In genomic region chr13:18743575-18744265, GRCm38 (mm10) we compare ENCODE assay signal across 9 mouse cellular contexts. TPM values are rescaled to one million over a fixed set of nuclear protein-coding genes. Genes with fewer than 3 reads are reported as not detected.
DNase-seq lines count a peak whose midpoint lies in the region; ATAC-seq lines count a peak whose summit lies in the region.
"Had no signal": no experiment of that assay in that cellular context is flagged by ENCODE, and none has a peak within 500 bp of the region (broad histone marks: within the 10 kb centered on the region; RNA-seq: fewer than 3 reads in every experiment).

No protein-coding gene starts in this region.

- H3K4me3 ChIP-seq in forebrain, embryonic 16.5 days (replicated peaks; ENCODE audit: low read length), result no peak overlapping the region
- H3K4me3 ChIP-seq in neural tube, embryonic 14.5 days (ENCODE audit: low read depth, low read length), result no peak overlapping the region
- H3K4me3 ChIP-seq: limb, embryonic 12.5 days had no signal

- H3K9ac ChIP-seq in forebrain, embryonic 16.5 days (replicated peaks; ENCODE audit: low read depth, low read length), result no peak overlapping the region; the same call in 1 of the 2 replicates
- 0 out of 2 replicates have a peak overlapping the region, but pooled peaks have one; percentile 11 for H3K9ac ChIP-seq in neural tube, embryonic 14.5 days (replicated peaks; ENCODE audit: low read depth, low read length)
- H3K9ac ChIP-seq: limb, embryonic 12.5 days had no signal

- H3K27me3 ChIP-seq in forebrain, embryonic 16.5 days (replicated peaks; ENCODE audit: control insufficient read depth, insufficient read depth, low read length), result no peaks in the 10 kb centered on the region
- no peaks in the 10 kb centered on the region for H3K27me3 ChIP-seq in neural tube, embryonic 14.5 days (ENCODE audit: control insufficient read depth, insufficient read depth, low read length)
- H3K27me3 ChIP-seq: limb, embryonic 12.5 days had no signal

- WGBS in forebrain, embryonic 16.5 days, result 66% methylated on average over 16 of the region's 16 CpGs
- WGBS in neural tube, embryonic 14.5 days, result 53% methylated on average over 16 of the region's 16 CpGs

- intact Hi-C loops in heart, postnatal 14 days (cut with DNase I), result no loop called here

- ATAC-seq in forebrain, embryonic 16.5 days, result peak; percentile 77
- ATAC-seq in neural tube, embryonic 14.5 days (ENCODE audit: low read depth), result peak; percentile 92
- no peak for ATAC-seq in megakaryocyte-erythroid progenitor cell, adult 5-6 weeks (replicated peaks; ENCODE audit: low FRiP score, low TSS enrichment, poor library complexity, severe bottlenecking)
- no peak for ATAC-seq in erythroblast, adult 5-6 weeks (replicated peaks; ENCODE audit: low FRiP score, poor library complexity, severe bottlenecking)

- no peaks in the 10 kb centered on the region; the same call in 1 of the 2 replicates for H3K4me1 ChIP-seq in forebrain, embryonic 16.5 days (replicated peaks; ENCODE audit: control insufficient read depth, insufficient read depth, low read length)
- peaks cover 7% of the 10 kb centered on the region; the same call in 1 of the 2 replicates for H3K4me1 ChIP-seq in neural tube, embryonic 14.5 days (ENCODE audit: control insufficient read depth, insufficient read depth, low read length)
- H3K4me1 ChIP-seq: limb, embryonic 12.5 days had no signal

- H3K36me3 ChIP-seq in forebrain, embryonic 16.5 days (ENCODE audit: control insufficient read depth, insufficient read depth), result peaks cover 19% of the 10 kb centered on the region
- peaks cover 10% of the 10 kb centered on the region; the same call in 1 of the 2 replicates for H3K36me3 ChIP-seq in neural tube, embryonic 14.5 days (ENCODE audit: control insufficient read depth, insufficient read depth, low read length)

- peak overlapping the region; percentile 17; the same call in 1 of the 2 replicates for H3K4me2 ChIP-seq in forebrain, embryonic 16.5 days (ENCODE audit: low read length)
- H3K4me2 ChIP-seq in neural tube, embryonic 14.5 days (ENCODE audit: low read depth, low read length), result peak overlapping the region; percentile 24; the same call in 1 of the 2 replicates
- H3K4me2 ChIP-seq: limb, embryonic 12.5 days had no signal

- H3K9me3 ChIP-seq in forebrain, embryonic 16.5 days (ENCODE audit: control insufficient read depth, low read length), result peaks cover 9% of the 10 kb centered on the region; the same call in 1 of the 2 replicates
- H3K9me3 ChIP-seq in neural tube, embryonic 14.5 days (ENCODE audit: control insufficient read depth, low read length), result no peaks in the 10 kb centered on the region

- peak; percentile 11 for DNase-seq in cerebellum, adult 11-12 months
- DNase-seq in cerebellum, adult 9-11 months, result no peak
- DNase-seq in layer of hippocampus, postnatal 10 days (ENCODE audit: low spot score in 2 of 2), result peak; percentile 31 to 48
- no peak for DNase-seq in heart, postnatal 14 days

- H3K27ac ChIP-seq in forebrain, embryonic 16.5 days (ENCODE audit: low read length), result peak overlapping the region; percentile 37; the same call in 1 of the 2 replicates
- peak overlapping the region; percentile 70 for H3K27ac ChIP-seq in neural tube, embryonic 14.5 days (ENCODE audit: low read depth, low read length)
- H3K27ac ChIP-seq: limb, embryonic 12.5 days had no signal

RNA-seq across cellular contexts. Expression of gene Vps41, which starts 26.6 kb away (rescaled TPM):
- polyA plus RNA-seq in forebrain, embryonic 16.5 days (2015; fragmentation: Nextera tagmentation; extraction: Ambion mirVana), result 135 and 136 TPM in 2 replicates
- 100 to 1,000 TPM; 131 TPM for total RNA-seq in layer of hippocampus, postnatal 10 days (2021)
- polyA plus RNA-seq in neural tube, embryonic 14.5 days (2014; fragmentation: Nextera tagmentation; extraction: Ambion mirVana), result 131 and 146 TPM in 2 replicates
- 37.1 and 54.6 TPM in 2 replicates for total RNA-seq in megakaryocyte-erythroid progenitor cell, adult 5-6 weeks (2014; fragmentation: Nextera tagmentation)
- 54.9 and 73.6 TPM in 2 replicates for total RNA-seq in megakaryocyte-erythroid progenitor cell, adult 5-6 weeks (2017)
- total RNA-seq in erythroblast, adult 5-6 weeks (2015; ENCODE audit: low replicate concordance), result 14.6 and 16.7 TPM in 2 replicates
- total RNA-seq in erythroblast, adult 5-6 weeks (2017; ENCODE audit: low replicate concordance), result 11.6 and 16.4 TPM in 2 replicates
- total RNA-seq in heart, postnatal 14 days (2021), result 10 to 100 TPM; 32.7 to 35.2 TPM

Comparison
In these comparisons a context has a peak if more than half of its experiments do, and no peak if none do; other contexts are left out.
1. DNase-seq: peak in cerebellum, adult 11-12 months (single experiment) and layer of hippocampus, postnatal 10 days (2 of 2); none in cerebellum, adult 9-11 months (single experiment) and heart, postnatal 14 days (0 of 2).
2. ATAC-seq: peak in forebrain, embryonic 16.5 days (single experiment) and neural tube, embryonic 14.5 days (single experiment); none in megakaryocyte-erythroid progenitor cell, adult 5-6 weeks (single experiment) and erythroblast, adult 5-6 weeks (single experiment).